Mouse (Mus musculus) induced T-regulatory cell, adult 2 months (primary cell): ENCODE results near the gene Vav2.
A peak's percentile ranks its signal among the peaks of the same experiment; 100 is the strongest.

Experiments used
- DNase-seq: peaks from one replicate; pipeline ENCODE4 v3.0.0-alpha.2; 2012; ENCODE audit warnings: low read depth

Vav2 gene

GRCm38 (mm10) chr2:27408194-27408593 is 18.6 kb downstream of the Vav2 start:
- DNase-seq: no peak

DNA sequence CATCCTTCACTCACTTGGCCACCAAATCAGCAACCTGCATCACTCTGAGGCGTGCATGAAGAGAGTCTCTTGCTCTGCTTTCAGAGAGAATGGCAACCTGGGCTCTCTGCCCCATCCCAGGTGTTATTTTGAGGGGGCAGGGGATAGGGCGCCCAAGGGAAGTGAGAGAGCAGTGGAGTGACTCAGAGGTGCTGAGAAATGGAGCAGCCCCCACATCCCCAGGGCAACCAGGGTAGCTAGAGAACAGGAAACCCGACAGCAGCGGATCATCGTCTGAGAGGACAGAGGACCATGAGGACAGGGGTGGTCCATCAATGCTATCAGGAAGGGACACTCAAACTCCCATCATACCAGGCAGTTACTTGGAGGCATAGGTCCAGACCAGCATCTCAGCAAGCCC is 19.9 kb downstream of the Vav2 start:
- DNase-seq: peak; percentile 53

- peak; percentile 65 for DNase-seq
Measured at GRCm38 (mm10) chr2:27405094-27405884, 21.5 kb downstream of the Vav2 start.

- peak; percentile 76 for DNase-seq
Measured at GRCm38 (mm10) chr2:27404375-27405093, 22.3 kb downstream of the Vav2 start.

DNA sequence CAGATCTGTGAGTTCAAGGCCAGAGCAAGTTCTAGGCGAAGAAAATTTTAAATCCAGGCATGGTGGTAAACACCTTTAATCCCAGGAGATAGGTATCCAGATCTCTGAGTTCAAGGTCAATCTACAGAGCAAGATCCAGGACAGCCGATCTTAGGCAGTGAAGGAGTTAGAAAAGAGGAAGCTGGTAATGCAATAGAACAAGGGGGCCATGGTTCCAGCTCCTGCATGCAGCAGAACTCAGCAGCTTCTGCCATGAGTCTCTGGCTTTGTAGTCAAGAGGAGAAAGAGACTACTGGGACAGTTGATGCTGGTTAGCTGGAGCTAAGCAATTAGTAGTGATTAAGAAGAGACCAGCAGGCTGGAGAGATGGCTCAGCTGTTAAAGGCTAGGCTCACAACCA is 25.3 kb downstream of the Vav2 start:
- DNase-seq: no peak

DNA sequence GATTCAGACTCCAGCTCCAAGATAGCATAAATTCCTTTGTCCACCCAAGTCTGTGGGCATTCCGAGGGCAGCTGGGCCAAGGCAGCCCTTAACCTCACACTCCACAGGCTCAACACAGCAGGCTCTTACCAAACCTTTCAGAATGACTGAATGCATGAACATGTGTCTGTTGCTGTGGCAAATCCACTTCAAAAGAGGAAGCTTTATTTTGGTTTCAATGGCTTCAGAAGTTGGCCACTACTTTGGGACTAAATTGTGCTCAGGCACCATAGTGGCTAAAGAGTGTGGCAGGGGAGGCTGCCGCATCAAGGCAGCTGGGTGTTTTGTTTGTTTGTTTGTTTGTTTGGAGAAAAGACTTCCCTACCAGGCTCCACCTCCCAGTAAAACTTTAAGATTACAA is 26.8 kb downstream of the Vav2 start:
- no peak for DNase-seq

DNA sequence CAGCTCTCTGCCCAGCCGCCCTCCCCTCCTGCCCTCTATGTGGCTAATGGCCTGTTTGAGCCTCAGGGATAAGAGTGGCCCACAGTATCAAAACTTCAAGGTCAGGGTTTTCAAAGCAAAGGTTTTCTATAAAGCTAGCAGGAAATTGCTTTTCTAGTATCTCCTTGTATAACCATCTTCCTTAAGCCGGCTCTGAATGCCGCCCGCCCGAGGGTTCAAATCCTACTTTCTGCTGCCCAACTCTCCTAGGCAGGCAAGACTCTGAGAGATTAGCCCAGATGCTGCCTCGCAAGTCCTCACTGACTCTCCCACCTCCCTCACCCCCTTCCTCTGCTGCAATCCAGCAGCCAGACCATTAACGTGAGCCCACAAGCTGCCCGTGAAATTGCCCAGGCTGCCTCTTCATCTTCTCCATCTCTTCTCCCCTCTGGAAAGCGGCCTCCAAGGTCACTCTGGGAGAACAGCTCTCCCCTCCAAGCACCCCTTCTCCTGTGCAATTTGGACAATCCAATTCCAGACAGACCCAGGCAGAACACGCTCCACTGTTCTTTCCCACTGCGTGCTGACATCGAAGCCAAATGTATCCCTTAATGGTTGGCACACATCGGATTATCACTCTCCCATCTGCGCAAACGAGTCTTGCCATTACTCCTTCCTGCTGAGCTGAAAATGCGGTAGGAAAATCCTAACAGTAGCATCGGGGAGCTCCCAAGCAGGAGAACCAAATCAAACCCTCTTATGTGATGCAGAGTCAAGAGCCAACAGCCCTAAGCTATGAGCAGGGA is 30.0 kb downstream of the Vav2 start:
- DNase-seq: no peak

DNA sequence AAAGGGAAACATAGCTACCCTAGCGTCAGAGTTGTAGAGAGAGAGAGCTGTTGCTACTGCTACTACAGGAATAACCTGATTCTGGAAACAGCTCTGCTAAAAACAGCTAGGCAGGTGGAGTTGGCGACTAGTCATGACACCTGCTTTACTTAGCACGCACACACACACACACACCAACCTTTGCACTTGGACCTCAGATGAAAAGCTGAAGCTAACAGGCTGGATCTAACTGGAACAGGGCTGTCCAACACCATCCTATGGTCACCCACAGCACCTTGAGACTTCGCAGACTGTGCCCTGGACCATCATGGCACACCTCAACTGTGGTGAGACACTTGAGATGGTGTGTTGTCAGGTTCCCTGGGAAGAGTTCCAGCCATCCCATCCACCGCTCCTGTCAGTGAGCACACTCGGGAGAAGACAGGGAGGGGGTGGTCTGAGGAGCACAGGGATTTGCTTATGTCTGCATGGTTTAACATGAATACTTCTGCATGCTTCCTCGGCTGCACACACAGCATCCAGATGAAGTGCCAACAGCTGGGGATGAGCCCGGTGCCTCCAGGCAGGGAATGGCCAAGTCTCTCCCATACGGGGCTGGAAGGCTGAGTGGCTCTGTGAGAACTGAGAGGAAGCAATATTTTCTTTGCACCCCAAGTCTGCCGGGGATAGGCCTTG is 32.5 kb downstream of the Vav2 start:
- DNase-seq: no peak

DNA sequence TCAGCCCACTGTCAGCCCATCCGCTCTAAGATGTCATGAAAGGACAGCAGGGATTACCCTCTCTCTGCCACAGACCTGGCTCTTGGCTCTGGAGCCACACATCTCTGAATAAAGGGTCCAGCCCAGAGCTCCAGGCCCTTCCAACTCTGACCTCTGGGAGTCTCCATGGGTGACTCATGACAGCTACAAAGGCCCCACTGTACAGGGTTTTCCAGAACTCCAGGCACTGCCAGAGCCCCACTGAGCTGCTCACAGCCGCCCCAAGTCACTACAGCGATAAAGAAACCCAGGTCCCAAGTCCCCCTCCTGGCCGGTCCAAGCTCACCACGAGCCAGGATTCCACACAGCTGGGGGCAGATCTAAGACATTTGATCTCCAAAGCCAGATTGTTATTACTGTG is 34.6 kb downstream of the Vav2 start:
- no peak for DNase-seq

DNA sequence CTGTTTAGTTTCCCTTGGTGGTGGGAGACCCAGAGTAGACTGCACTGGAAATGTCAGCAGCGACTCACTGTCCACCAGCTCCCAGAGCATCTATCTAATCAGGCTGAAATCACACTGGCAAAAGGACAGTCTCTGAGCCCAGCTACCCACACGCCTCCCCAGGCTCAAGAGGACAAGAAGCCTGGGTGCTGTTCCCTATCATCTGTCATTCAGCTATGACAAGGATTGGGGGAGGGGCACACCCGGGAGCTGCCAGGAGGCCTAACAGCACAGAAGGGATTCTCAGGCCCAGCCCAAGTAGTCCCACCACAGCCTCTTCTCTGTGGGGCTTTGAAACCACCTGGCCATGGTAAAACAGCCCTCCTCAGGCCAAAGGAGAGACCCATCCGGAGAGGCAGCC is 36.1 kb downstream of the Vav2 start:
- no peak for DNase-seq

DNA sequence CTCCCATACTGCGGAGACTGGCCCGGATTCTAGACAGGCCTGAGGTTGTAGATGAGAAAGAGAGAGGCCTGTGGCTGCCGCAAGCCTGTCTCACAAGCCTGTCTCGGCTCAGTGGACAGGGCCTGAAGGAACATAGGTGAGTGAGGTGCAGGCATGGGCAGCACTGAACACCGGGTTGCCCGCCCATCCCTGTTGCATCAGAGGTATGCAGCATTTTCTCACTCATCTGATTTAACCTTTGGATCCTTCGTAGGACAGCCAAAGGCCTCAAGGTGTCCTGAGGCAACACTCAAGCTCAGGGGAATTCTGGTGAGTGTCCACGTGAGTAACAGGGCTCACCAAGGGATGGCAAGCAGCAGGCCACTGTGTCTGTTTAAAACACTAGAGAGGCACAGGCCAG is 36.5 kb downstream of the Vav2 start:
- DNase-seq: no peak

GRCm38 (mm10) chr2:27389272-27390162 is 37.3 kb downstream of the Vav2 start:
- no peak for DNase-seq

GRCm38 (mm10) chr2:27387209-27387608 is 39.6 kb downstream of the Vav2 start:
- no peak for DNase-seq

GRCm38 (mm10) chr2:27381698-27382097 is 45.1 kb downstream of the Vav2 start:
- DNase-seq: no peak

DNA sequence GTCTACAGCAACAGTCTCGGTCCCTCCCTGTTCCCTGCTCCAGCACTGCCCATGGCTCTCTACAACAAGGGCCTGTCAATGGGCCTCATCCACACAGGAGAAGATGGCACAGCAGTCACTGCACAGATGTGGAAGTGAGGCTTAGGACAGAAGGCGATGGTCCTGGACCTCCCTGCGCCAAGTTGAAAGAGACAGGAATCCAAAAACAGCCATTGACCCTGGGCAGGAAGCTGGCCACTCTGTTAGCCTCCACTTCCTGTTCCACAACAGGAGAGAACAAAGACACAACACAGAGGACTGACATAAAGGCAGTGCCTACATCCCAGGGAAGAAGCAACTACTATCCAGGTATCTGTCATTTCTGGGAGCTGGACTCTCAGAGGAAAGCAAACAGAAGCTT is 45.6 kb downstream of the Vav2 start:
- DNase-seq: no peak

DNA sequence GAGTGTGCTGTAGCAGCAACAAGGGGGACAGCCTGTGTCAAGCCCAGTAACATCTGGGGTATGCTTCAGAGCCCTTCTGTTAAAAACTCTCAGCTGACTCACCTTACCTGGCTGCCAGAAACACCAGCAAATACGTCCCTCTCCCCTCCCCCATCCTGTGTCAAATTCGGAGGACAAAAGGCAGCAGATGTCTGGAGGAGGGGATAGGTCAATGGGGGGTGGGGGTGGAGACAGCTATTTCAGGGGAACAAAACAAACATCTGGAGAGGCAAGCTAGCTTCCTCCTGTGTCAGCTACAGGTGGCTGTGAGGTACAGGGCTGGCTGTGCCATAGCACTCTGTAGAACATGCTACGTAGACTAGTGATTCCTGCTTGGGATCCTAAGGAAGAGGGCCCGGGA is 49.0 kb downstream of the Vav2 start:
- DNase-seq: no peak

DNA sequence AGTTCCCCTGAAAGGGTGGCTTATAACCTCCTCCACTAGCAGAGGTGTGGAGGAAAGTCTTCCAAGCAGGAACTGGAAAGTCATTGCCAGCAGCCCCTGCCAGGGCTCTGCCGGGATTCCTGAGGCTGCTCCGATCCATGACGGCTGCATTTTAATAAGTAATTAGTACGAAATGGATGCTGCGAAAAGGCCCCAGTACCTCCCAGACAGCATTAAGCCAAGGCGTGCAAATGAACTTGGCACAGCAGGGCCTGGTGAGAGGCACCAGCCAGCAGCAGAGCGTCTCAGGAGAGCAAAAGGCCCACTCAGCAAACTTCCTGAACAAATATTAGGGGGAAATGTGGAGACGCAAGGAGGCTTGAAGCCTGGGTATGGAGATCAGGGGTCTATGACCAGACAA is 49.7 kb downstream of the Vav2 start:
- DNase-seq: no peak

- DNase-seq: no peak
Measured at GRCm38 (mm10) chr2:27375141-27375540, 51.7 kb downstream of the Vav2 start.

DNA sequence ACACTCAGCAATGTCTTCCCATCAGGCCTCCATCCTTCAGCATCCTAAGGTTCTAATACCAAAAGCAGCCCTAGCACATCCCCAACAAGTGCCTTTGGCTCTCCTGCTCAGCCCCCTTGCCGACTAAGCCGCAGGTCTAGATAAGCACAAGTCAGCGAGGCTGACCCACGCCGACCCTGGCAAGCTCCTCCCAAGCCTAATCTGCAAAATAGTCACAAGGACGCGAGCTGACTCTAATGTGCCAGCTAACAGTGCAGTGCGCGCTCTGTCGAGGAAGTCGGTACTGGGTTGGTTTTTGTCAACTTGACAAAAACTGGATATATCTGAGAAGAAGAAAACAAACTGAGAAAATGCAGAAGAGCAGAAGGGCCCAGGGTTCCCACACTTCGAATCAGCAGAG is 53.5 kb downstream of the Vav2 start:
- no peak for DNase-seq

DNA sequence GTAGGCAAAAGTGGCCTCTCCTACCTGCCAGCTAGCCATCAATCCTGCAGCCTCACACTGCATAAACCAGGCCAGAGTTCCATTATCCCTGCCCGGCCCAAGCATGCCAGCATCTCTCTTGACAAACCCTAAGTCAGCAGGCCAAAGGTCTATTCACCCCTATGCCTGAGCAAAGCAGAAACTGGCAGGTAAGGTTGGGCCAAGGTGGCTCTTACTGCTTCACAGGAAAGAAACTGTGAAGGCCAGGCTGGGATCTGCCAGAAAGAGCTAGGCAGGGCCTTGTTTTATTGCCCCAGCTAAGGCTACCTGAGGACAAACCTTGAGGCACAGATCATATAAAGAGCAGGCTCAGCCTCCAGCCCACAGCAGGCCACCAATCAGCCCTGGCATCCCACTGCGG is 55.4 kb downstream of the Vav2 start:
- DNase-seq: no peak

DNA sequence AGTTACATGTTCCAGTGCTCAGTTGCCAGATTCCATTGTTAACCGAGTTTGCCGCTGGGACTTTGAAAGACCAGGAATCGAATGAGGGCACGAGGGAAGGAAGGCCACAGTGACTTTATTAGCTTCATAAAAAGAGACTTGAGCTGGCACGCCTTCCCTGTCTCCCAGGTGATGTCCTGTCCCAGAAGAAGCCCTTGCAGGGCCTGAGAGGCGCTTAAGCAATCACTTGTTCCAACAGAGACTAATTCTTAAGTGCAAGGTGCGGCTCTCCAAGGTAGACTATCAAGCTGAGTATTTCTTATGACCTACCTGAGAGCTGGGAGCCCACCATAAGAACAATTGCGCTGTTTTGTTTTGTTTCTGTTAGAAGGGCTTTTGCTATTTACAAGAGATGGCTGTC is 57.9 kb downstream of the Vav2 start:
- DNase-seq: no peak
